Mouse (Mus musculus): ENCODE measurements around the gene Rgs3.

DNA sequence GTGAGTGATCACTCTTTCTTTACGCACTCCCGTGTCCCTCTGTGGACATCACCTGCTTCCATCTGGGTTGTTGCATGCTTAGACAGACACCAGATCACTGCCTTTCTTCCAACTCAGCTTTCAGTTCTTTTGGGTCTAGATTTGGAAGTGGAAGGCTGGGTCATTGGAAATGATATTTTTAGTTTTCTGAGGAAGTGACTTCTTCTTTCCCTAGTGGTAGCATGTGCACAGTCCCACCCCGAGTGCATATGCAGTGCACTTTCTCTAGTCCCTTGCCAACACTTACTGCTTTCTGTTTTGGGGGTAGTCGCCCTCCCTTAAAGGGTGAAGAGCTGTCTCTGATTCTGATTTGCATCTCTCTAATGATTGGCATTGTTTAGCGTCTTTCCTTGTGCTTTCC, 170.3 kb downstream of the Rgs3 start:
- TF ChIP-seq CTCF (IDR thresholded peaks at IDR 0.05; ENCODE audit: low read depth) (no peak), EP300 (IDR thresholded peaks at IDR 0.05; ENCODE audit: low read depth) (no peak)
